Mouse (Mus musculus) hindbrain, embryonic 15.5 days (tissue): ENCODE results near the gene Tekt3. TPM values are rescaled to one million over a fixed set of nuclear protein-coding genes. Genes with fewer than 3 reads are reported as not detected.

Experiments
- ATAC-seq: fragments of 200-750 bp; cut with Nextera tagmentation; 2 replicates; pipeline ENCODE4 v1.8.0; 2017; ENCODE audit warnings: low read depth, moderate number of reproducible peaks, moderate TSS enrichment; ENCODE audit not compliant: low FRiP score
- H3K27ac ChIP-seq: fragments of 300-500 bp; sonication (generic); replicated peaks from 2 replicates; pipeline ENCODE4 v1.5.1; 2015; ENCODE audit warnings: mild to moderate bottlenecking, inconsistent platforms
- H3K27me3 ChIP-seq: fragments of 300-500 bp; sonication (generic); 2 replicates; pipeline ENCODE4 v1.6.1; 2015; ENCODE audit warnings: control low read depth, inconsistent platforms
- H3K36me3 ChIP-seq: fragments of 300-500 bp; sonication (generic); 2 replicates; pipeline ENCODE4 v1.6.1; 2015; ENCODE audit warnings: control low read depth, inconsistent platforms
- H3K4me1 ChIP-seq: fragments of 300-500 bp; sonication (generic); replicated peaks from 2 replicates; pipeline ENCODE4 v1.6.1; 2015; ENCODE audit warnings: control low read depth, inconsistent platforms
- H3K4me2 ChIP-seq: fragments of 300-500 bp; sonication (generic); 2 replicates; pipeline ENCODE4 v1.6.1; 2015; ENCODE audit warnings: moderate library complexity, mild to moderate bottlenecking, inconsistent platforms
- H3K4me3 ChIP-seq: fragments of 300-500 bp; sonication (generic); 2 replicates; pipeline ENCODE4 v1.5.1; 2015; ENCODE audit warnings: mild to moderate bottlenecking, inconsistent platforms
- H3K9ac ChIP-seq: fragments of 300-500 bp; sonication (generic); 2 replicates; pipeline ENCODE4 v1.6.1; 2015; ENCODE audit warnings: inconsistent platforms
- H3K9me3 ChIP-seq: fragments of 300-500 bp; sonication (generic); 2 replicates; pipeline ENCODE4 v1.6.1; 2016; ENCODE audit warnings: control low read depth, inconsistent platforms
- WGBS: fragments of 180-500 bp; shearing (Covaris S2); methylation state at CpG from one replicate; pipeline ENCODE4 v1.1.7; 2015; 5-methylcytosine and 5-hydroxymethylcytosine counted together
- polyA plus RNA-seq: library from polyadenylated mRNA; unstranded; fragments of >200 nt; fragmentation: Nextera tagmentation; extraction: Ambion mirVana; gene quantifications from 2 replicates; pipeline ENCODE4 v1.2.1, GENCODE M21; 2015

The Tekt3 gene
- polyA plus RNA-seq, 1 experiment from 2014 or later: not detected

GRCm38 (mm10) chr11:63138739-63139138, 77.3 kb downstream of the Tekt3 start:
- no peak for ATAC-seq
- peaks cover 15% of the 10 kb centered on the region for H3K4me1 ChIP-seq
- 57% methylated on average over 3 of the region's 3 CpGs for WGBS

GRCm38 (mm10) chr11:63142311-63142710, 80.9 kb downstream of the Tekt3 start:
- Histone ChIP-seq H3K9me3 (no peaks in the 10 kb centered on the region), H3K36me3 (no peaks in the 10 kb centered on the region), H3K27me3 (no peaks in the 10 kb centered on the region), H3K27ac (no peak overlapping the region), H3K4me1 (no peaks in the 10 kb centered on the region), H3K4me3 (no peak overlapping the region), H3K4me2 (no peak overlapping the region), H3K9ac (no peak overlapping the region)
- 93% methylated on average over 5 of the region's 5 CpGs for WGBS
- ATAC-seq: no peak

More at GRCm38 (mm10) chr11:63138739-63139138, 77.3 kb downstream of the Tekt3 start:
- H3K36me3 ChIP-seq: no peaks in the 10 kb centered on the region
- no peak overlapping the region for H3K4me2 ChIP-seq
- no peak overlapping the region for H3K9ac ChIP-seq
- H3K27me3 ChIP-seq: peaks cover 11% of the 10 kb centered on the region; the same call in 1 of the 2 replicates
- H3K27ac ChIP-seq: no peak overlapping the region
- no peaks in the 10 kb centered on the region for H3K9me3 ChIP-seq
- H3K4me3 ChIP-seq: no peak overlapping the region

- Histone ChIP-seq H3K36me3 (no peaks in the 10 kb centered on the region), H3K9me3 (no peaks in the 10 kb centered on the region), H3K4me2 (no peak overlapping the region), H3K4me1 (no peaks in the 10 kb centered on the region), H3K4me3 (no peak overlapping the region), H3K9ac (no peak overlapping the region), H3K27me3 (no peaks in the 10 kb centered on the region), H3K27ac (no peak overlapping the region)
- no peak for ATAC-seq
- 79% methylated on average over 4 of the region's 4 CpGs for WGBS
Measured at GRCm38 (mm10) chr11:63142816-63143215, 81.4 kb downstream of the Tekt3 start.

GRCm38 (mm10) chr11:63143486-63143885, 82.0 kb downstream of the Tekt3 start:
- ATAC-seq: no peak
- H3K4me1 ChIP-seq: no peaks in the 10 kb centered on the region

More at GRCm38 (mm10) chr11:63143486-63143885, 82.0 kb downstream of the Tekt3 start:
- Histone ChIP-seq H3K4me2 (no peak overlapping the region), H3K36me3 (no peaks in the 10 kb centered on the region), H3K27me3 (no peaks in the 10 kb centered on the region), H3K9me3 (no peaks in the 10 kb centered on the region), H3K4me3 (no peak overlapping the region), H3K27ac (no peak overlapping the region), H3K9ac (no peak overlapping the region)
- 82% methylated on average over 8 of the region's 8 CpGs for WGBS

Other genes with a start within 250 kb of the Tekt3 start
- gene Trim16, start 241.4 kb upstream of the Tekt3 start, polyA plus RNA-seq: 8.1 and 8.4 TPM in 2 replicates
- gene Fbxw10, start 214.6 kb upstream of the Tekt3 start, polyA plus RNA-seq: 0.18 and 0.66 TPM in 2 replicates
- gene Tvp23b, start 182.2 kb upstream of the Tekt3 start, polyA plus RNA-seq: 52.4 and 53.8 TPM in 2 replicates
- not detected in 2 replicates for gene Cdrt4, start 110.5 kb upstream of the Tekt3 start, polyA plus RNA-seq
- gene Pmp22, start 67.3 kb downstream of the Tekt3 start, polyA plus RNA-seq: 39.6 and 41.1 TPM in 2 replicates